Mouse (Mus musculus) kidney, postnatal 0 days (tissue): ENCODE results near the gene Bdh2. TPM values are rescaled to one million over a fixed set of nuclear protein-coding genes. Genes with fewer than 3 reads are reported as not detected.

ENCODE experiments used
- ATAC-seq: fragments of 200-750 bp; cut with Nextera tagmentation; replicated peaks from 2 replicates; pipeline ENCODE4 v1.8.0; 2017; ENCODE audit warnings: low read depth, moderate number of reproducible peaks, moderate TSS enrichment, moderate library complexity; ENCODE audit not compliant: low FRiP score
- DNase-seq: peaks from one replicate; pipeline ENCODE4 v3.0.0-alpha.2; 2016; ENCODE audit warnings: low spot score
- H3K27ac ChIP-seq: fragments of 300-500 bp; sonication (generic); 2 replicates; pipeline ENCODE4 v1.5.1; 2014; ENCODE audit warnings: mild to moderate bottlenecking
- H3K27me3 ChIP-seq: fragments of 300-500 bp; sonication (generic); 2 replicates; pipeline ENCODE4 v1.6.1; 2014; ENCODE audit warnings: low read length, mixed read lengths; ENCODE audit not compliant: insufficient read depth
- H3K36me3 ChIP-seq: fragments of 300-500 bp; sonication (generic); 2 replicates; pipeline ENCODE4 v1.6.1; 2014; ENCODE audit warnings: low read length, mixed read lengths; ENCODE audit not compliant: insufficient read depth
- H3K4me1 ChIP-seq: fragments of 300-500 bp; sonication (generic); replicated peaks from 2 replicates; pipeline ENCODE4 v1.6.1; 2014; ENCODE audit warnings: antibody characterized with exemption, low read length, mixed read lengths; ENCODE audit not compliant: insufficient read depth
- H3K4me2 ChIP-seq: fragments of 300-500 bp; sonication (generic); 2 replicates; pipeline ENCODE4 v1.6.1; 2014; ENCODE audit warnings: mild to moderate bottlenecking, low read length, moderate library complexity, mixed read lengths
- H3K4me3 ChIP-seq: fragments of 300-500 bp; sonication (generic); replicated peaks from 2 replicates; pipeline ENCODE4 v1.5.1; 2014; ENCODE audit warnings: low read depth, low read length
- H3K9ac ChIP-seq: fragments of 300-500 bp; sonication (generic); 2 replicates; pipeline ENCODE4 v1.6.1; 2014; ENCODE audit warnings: low read depth, low read length
- H3K9me3 ChIP-seq: fragments of 300-500 bp; sonication (generic); replicated peaks from 2 replicates; pipeline ENCODE4 v1.6.1; 2016; ENCODE audit warnings: low read length, inconsistent platforms, mixed read lengths
- CTCF ChIP-seq: IDR thresholded peaks from 2 replicates; pipeline ENCODE4 v1.5.1; 2016; ENCODE audit warnings: antibody characterized with exemption, low read depth, mild to moderate bottlenecking, moderate library complexity
- WGBS: fragments of 180-500 bp; shearing (Covaris S2); extraction: QIAGEN DNeasy Blood & Tissue Kit; methylation state at CpG from one replicate; pipeline ENCODE4 v1.1.7; 2014; 5-methylcytosine and 5-hydroxymethylcytosine counted together
- polyA plus RNA-seq: library from polyadenylated mRNA; unstranded; fragments of >200 nt; fragmentation: Nextera tagmentation; extraction: Ambion mirVana; gene quantifications from 2 replicates; pipeline ENCODE4 v1.2.1, GENCODE M21; 2015

Gene Bdh2
- 103 and 107 TPM in 2 replicates for polyA plus RNA-seq

DNA sequence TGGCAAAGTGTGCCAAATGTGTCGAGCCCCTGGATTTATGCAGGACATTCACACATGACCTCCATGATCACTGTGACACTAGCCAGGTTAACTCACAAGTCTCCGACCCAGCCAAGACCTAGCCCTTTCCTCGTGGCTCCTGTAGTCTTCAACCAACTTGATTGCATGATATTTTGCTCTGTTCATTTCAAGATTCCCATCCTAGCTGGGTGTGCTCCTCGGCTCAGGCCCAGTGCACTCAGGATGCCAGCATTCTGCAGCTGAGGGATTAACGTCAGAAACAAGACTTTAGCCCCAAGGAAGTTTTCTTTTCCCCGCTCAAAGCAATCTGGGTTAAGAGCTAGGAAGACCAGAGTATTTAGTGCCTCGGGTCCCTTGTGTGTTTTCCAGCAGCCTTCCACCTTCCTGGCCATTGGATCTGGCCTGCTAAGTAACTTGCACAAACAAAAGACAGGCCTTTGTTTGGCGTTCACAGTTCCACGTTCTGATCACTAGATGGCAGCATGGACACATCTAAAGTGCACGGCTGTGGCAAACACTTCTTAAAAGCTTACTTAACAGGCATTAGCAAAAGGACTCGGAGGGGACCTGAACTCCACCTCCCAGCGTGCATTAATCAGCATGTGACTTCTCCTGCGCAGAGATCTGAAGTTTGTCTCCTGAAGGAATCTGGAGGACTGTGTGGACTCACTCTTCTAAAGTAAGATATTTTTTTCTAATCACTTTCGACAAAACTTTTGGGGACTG, at the start of gene Bdh2:
Bdh2 (plus strand) TSS at position 553 of the 747 bp plus-strand sequence.
- WGBS: 19% methylated on average over 14 of the region's 14 CpGs
- ATAC-seq (peak; percentile 89), DNase-seq (peak; percentile 95)
- H3K36me3 ChIP-seq: no peaks in the 10 kb centered on the region
- no peak within 1 kb of the TSS for H3K27ac ChIP-seq
- H3K4me1 ChIP-seq: no peaks in the 10 kb centered on the region
- TF ChIP-seq CTCF: peak; percentile 93
- H3K27me3 ChIP-seq: no peaks in the 10 kb centered on the region
- H3K4me3 ChIP-seq: peak within 1 kb of the TSS; percentile 2; the same call in 1 of the 2 replicates
- no peaks in the 10 kb centered on the region for H3K9me3 ChIP-seq
- H3K9ac ChIP-seq: 0 out of 2 replicates have a peak within 1 kb of the TSS, but pooled peaks have one; percentile 18
- peak within 1 kb of the TSS; percentile 40 for H3K4me2 ChIP-seq

DNA sequence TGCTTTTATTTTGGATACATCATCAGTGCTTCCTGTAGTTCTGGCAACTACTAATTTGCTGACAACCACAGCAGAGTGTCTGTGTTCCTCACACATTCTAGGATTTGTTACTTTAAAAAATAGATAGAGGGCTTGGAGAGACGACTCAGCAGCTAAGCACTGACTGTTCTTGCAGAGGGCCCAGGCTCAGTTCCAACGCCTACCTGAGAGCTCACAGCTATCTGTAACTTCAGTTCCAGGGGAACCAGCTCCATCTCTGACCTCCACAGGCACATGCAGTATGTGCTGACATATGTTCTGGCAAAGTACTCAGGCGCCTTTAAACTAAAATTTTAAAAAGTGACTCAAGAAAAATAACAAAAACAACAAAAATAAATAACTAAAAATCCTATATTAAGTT, 49.0 kb upstream of the Bdh2 start:
- Histone ChIP-seq H3K36me3 (peaks cover 49% of the 10 kb centered on the region), H3K9ac (no peak overlapping the region), H3K4me2 (no peak overlapping the region), H3K4me1 (no peaks in the 10 kb centered on the region), H3K27ac (no peak overlapping the region), H3K9me3 (no peaks in the 10 kb centered on the region), H3K27me3 (no peaks in the 10 kb centered on the region), H3K4me3 (no peak overlapping the region)
- DNase-seq (no peak), ATAC-seq (no peak)
- no peak for TF ChIP-seq CTCF
- WGBS: 81% methylated on average over 3 of the region's 3 CpGs

DNA sequence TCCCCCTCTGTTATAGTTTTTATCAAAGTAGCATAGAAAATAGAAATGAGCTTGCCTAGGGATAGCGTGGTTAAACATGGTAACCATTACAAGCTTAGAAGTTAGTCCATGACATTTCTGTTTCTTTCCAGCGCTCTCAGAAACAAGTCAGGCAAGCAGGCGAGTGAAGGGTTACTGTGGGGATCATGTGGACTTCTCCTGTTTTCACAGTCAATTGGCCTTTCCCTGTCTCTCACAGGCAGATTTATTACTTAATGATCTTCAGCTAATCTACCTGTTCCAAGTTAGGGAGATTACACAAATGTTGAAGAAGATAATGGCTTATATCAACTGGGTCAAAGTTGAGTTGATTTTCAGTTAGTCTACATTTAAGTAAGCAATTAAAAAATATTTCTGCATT, 48.6 kb upstream of the Bdh2 start:
- H3K27me3 ChIP-seq: no peaks in the 10 kb centered on the region
- H3K27ac ChIP-seq: no peak overlapping the region
- no peak overlapping the region for H3K4me3 ChIP-seq
- DNase-seq (no peak), ATAC-seq (no peak)
- H3K4me1 ChIP-seq: no peaks in the 10 kb centered on the region
- H3K36me3 ChIP-seq: peaks cover 53% of the 10 kb centered on the region
- no peak overlapping the region for H3K9ac ChIP-seq
- no peak for TF ChIP-seq CTCF
- WGBS: 82% methylated on average over 3 of the region's 3 CpGs
- no peak overlapping the region for H3K4me2 ChIP-seq
- H3K9me3 ChIP-seq: no peaks in the 10 kb centered on the region

- H3K4me1 ChIP-seq: no peaks in the 10 kb centered on the region
- ATAC-seq: no peak
- peak; percentile 71 for TF ChIP-seq CTCF
- DNase-seq: peak; percentile 60
- H3K9ac ChIP-seq: no peak overlapping the region
- H3K4me2 ChIP-seq: no peak overlapping the region
- peaks cover 27% of the 10 kb centered on the region for H3K36me3 ChIP-seq
- H3K4me3 ChIP-seq: no peak overlapping the region
- no peaks in the 10 kb centered on the region for H3K9me3 ChIP-seq
- H3K27ac ChIP-seq: no peak overlapping the region
- H3K27me3 ChIP-seq: no peaks in the 10 kb centered on the region
These were observed 35.3 kb upstream of the Bdh2 start for GRCm38 (mm10) chr3:135245733-135246132.

GRCm38 (mm10) chr3:135246828-135247227, 34.2 kb upstream of the Bdh2 start:
- WGBS: 91% methylated on average over 6 of the region's 6 CpGs
- Histone ChIP-seq H3K27ac (no peak overlapping the region), H3K36me3 (peaks cover 26% of the 10 kb centered on the region), H3K4me2 (no peak overlapping the region), H3K9ac (no peak overlapping the region), H3K4me3 (no peak overlapping the region), H3K27me3 (no peaks in the 10 kb centered on the region), H3K9me3 (no peaks in the 10 kb centered on the region), H3K4me1 (no peaks in the 10 kb centered on the region)
- ATAC-seq: no peak
- no peak for DNase-seq
- no peak for TF ChIP-seq CTCF

GRCm38 (mm10) chr3:135249104-135249503, 31.9 kb upstream of the Bdh2 start:
- ATAC-seq (peak; percentile 75; the same call in 1 of the 2 replicates), DNase-seq (no peak)
- H3K4me1 ChIP-seq: no peaks in the 10 kb centered on the region
- no peak overlapping the region for H3K4me3 ChIP-seq
- WGBS: 69% methylated on average over 6 of the region's 6 CpGs
- no peaks in the 10 kb centered on the region for H3K27me3 ChIP-seq
- no peak overlapping the region for H3K9ac ChIP-seq
- peaks cover 15% of the 10 kb centered on the region for H3K36me3 ChIP-seq
- H3K27ac ChIP-seq: no peak overlapping the region
- H3K9me3 ChIP-seq: no peaks in the 10 kb centered on the region
- no peak for TF ChIP-seq CTCF
- H3K4me2 ChIP-seq: no peak overlapping the region
